Mouse (Mus musculus): ENCODE data around the gene Pttg1ip. TPM values are rescaled to one million over a fixed set of nuclear protein-coding genes. Genes with fewer than 3 reads are reported as not detected.
A peak's percentile ranks its signal among the peaks of the same experiment; 100 is the strongest.

Pttg1ip gene
- polyA plus RNA-seq, 2 experiments, result 117 to 138 TPM

DNA sequence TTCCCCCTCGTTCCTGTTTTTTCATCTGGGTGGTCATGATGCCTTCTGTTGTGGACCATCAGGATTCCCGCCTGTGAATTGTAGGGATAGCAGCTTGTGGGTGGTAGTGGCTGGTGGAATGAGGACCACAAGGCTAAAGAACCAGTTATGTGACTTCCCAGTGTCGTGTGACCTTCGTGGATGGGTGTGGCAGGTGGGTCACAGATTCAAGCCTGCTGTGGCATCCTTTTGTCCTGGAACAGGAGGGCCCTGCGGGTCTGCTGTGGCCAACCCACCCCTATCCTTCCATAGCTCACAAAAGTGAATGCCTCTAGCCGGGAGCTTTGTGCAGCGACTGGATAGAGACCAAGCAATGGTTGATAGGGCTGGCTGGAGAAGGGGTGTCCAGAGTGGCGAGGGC, 66.4 kb downstream of the Pttg1ip start:
- 86% methylated on average over 8 of the region's 8 CpGs for WGBS
- H3K9ac ChIP-seq (ENCODE audit: low read depth, low read length, severe bottlenecking), result no peak overlapping the region
- H3K4me2 ChIP-seq (replicated peaks; ENCODE audit: low read depth, low read length, severe bottlenecking), result no peak overlapping the region
- H3K4me1 ChIP-seq (ENCODE audit: control insufficient read depth, insufficient read depth, low read length), result no peaks in the 10 kb centered on the region
- no peak overlapping the region for H3K27ac ChIP-seq (replicated peaks; ENCODE audit: low read depth, low read length)
- no peak for TF ChIP-seq POLR2A (IDR thresholded peaks at IDR 0.05; ENCODE audit: borderline replicate concordance, extremely low read depth, insufficient read depth, insufficient read length)
- no peaks in the 10 kb centered on the region for H3K9me3 ChIP-seq (ENCODE audit: control insufficient read depth, low read length)
- no peaks in the 10 kb centered on the region for H3K27me3 ChIP-seq (ENCODE audit: control insufficient read depth, insufficient read depth, low read length)
- DNase-seq (ENCODE audit: low spot score) (no peak), ATAC-seq (ENCODE audit: low FRiP score, low read depth) (no peak)
- no peak overlapping the region for H3K4me3 ChIP-seq (replicated peaks; ENCODE audit: low read length)
- peaks cover 37% of the 10 kb centered on the region for H3K36me3 ChIP-seq (ENCODE audit: control insufficient read depth, insufficient read depth, low read length)

MicroRNA genes within 50 kb of the gene (microRNA counts, 519-probe panel; counts per million panel counts)
- not detected for microRNA mmu-miR-1930

Small RNAs within 50 kb of the gene (microRNA-seq; reads per million reads assigned to microRNA genes)
- 10.1 reads per million, percentile 21 among the genes with 10 or more reads in this experiment for gene Mir1930

Other genes with a start within 250 kb of the Pttg1ip start
- 7.4 and 8.2 TPM in 2 replicates for gene Adarb1, start 163.4 kb upstream of the Pttg1ip start, polyA plus RNA-seq (2012; rRNA removed)
- 3.5 and 3.6 TPM in 2 replicates for gene Adarb1, start 163.4 kb upstream of the Pttg1ip start, polyA plus RNA-seq (2014; fragmentation: Nextera tagmentation; extraction: Ambion mirVana)
- gene Fam207a, start 65.9 kb upstream of the Pttg1ip start, polyA plus RNA-seq (2012; rRNA removed), result 35.5 and 38.6 TPM in 2 replicates
- gene Fam207a, start 65.9 kb upstream of the Pttg1ip start, polyA plus RNA-seq (2014; fragmentation: Nextera tagmentation; extraction: Ambion mirVana), result 40.6 and 41.7 TPM in 2 replicates
- 2.7 and 2.9 TPM in 2 replicates for gene Itgb2, start 51.5 kb upstream of the Pttg1ip start, polyA plus RNA-seq (2012; rRNA removed)
- gene Itgb2, start 51.5 kb upstream of the Pttg1ip start, polyA plus RNA-seq (2014; fragmentation: Nextera tagmentation; extraction: Ambion mirVana), result 2.5 and 3.7 TPM in 2 replicates
- gene Sumo3, start 24.4 kb downstream of the Pttg1ip start, polyA plus RNA-seq (2012; rRNA removed), result 466 and 472 TPM in 2 replicates
- 328 and 351 TPM in 2 replicates for gene Sumo3, start 24.4 kb downstream of the Pttg1ip start, polyA plus RNA-seq (2014; fragmentation: Nextera tagmentation; extraction: Ambion mirVana)
- 1.8 and 8.4 TPM in 2 replicates for gene Gm49325, start 24.5 kb downstream of the Pttg1ip start, polyA plus RNA-seq (2012; rRNA removed)
- 1.9 and 5.8 TPM in 2 replicates for gene Gm49325, start 24.5 kb downstream of the Pttg1ip start, polyA plus RNA-seq (2014; fragmentation: Nextera tagmentation; extraction: Ambion mirVana)
- 55.1 and 59.8 TPM in 2 replicates for gene Ube2g2, start 40.6 kb downstream of the Pttg1ip start, polyA plus RNA-seq (2012; rRNA removed)
- 57.4 and 58.6 TPM in 2 replicates for gene Ube2g2, start 40.6 kb downstream of the Pttg1ip start, polyA plus RNA-seq (2014; fragmentation: Nextera tagmentation; extraction: Ambion mirVana)
- gene Tspear, start 104.8 kb downstream of the Pttg1ip start, polyA plus RNA-seq (2012; rRNA removed), result 2.0 TPM in 2 replicates
- 1.1 and 1.5 TPM in 2 replicates for gene Tspear, start 104.8 kb downstream of the Pttg1ip start, polyA plus RNA-seq (2014; fragmentation: Nextera tagmentation; extraction: Ambion mirVana)
- gene Gm19402, start 109.0 kb downstream of the Pttg1ip start, polyA plus RNA-seq (2012; rRNA removed), result not detected in 2 replicates
- gene Gm19402, start 109.0 kb downstream of the Pttg1ip start, polyA plus RNA-seq (2014; fragmentation: Nextera tagmentation; extraction: Ambion mirVana), result not detected in 2 replicates
- gene Gm9508, start 115.5 kb downstream of the Pttg1ip start, polyA plus RNA-seq (2012; rRNA removed), result not detected in 2 replicates
- not detected in 2 replicates for gene Gm9508, start 115.5 kb downstream of the Pttg1ip start, polyA plus RNA-seq (2014; fragmentation: Nextera tagmentation; extraction: Ambion mirVana)
- not detected in 2 replicates for gene Gm10272, start 124.9 kb downstream of the Pttg1ip start, polyA plus RNA-seq (2012; rRNA removed)
- gene Gm10272, start 124.9 kb downstream of the Pttg1ip start, polyA plus RNA-seq (2014; fragmentation: Nextera tagmentation; extraction: Ambion mirVana), result not detected in 2 replicates
- gene Gm10024, start 129.7 kb downstream of the Pttg1ip start, polyA plus RNA-seq (2012; rRNA removed), result not detected in 2 replicates
- 0.94 TPM in 1 of 2 replicates, not detected in the other for gene Gm10024, start 129.7 kb downstream of the Pttg1ip start, polyA plus RNA-seq (2014; fragmentation: Nextera tagmentation; extraction: Ambion mirVana)
- not detected in 2 replicates for gene Gm10142, start 134.1 kb downstream of the Pttg1ip start, polyA plus RNA-seq (2012; rRNA removed)
- not detected in 2 replicates for gene Gm10142, start 134.1 kb downstream of the Pttg1ip start, polyA plus RNA-seq (2014; fragmentation: Nextera tagmentation; extraction: Ambion mirVana)
- 0.10 and 0.20 TPM in 2 replicates for gene Krtap12-1, start 138.9 kb downstream of the Pttg1ip start, polyA plus RNA-seq (2012; rRNA removed)
- not detected in 2 replicates for gene Krtap12-1, start 138.9 kb downstream of the Pttg1ip start, polyA plus RNA-seq (2014; fragmentation: Nextera tagmentation; extraction: Ambion mirVana)
- gene Gm10100, start 144.8 kb downstream of the Pttg1ip start, polyA plus RNA-seq (2012; rRNA removed), result not detected in 2 replicates
- not detected in 2 replicates for gene Gm10100, start 144.8 kb downstream of the Pttg1ip start, polyA plus RNA-seq (2014; fragmentation: Nextera tagmentation; extraction: Ambion mirVana)
- not detected in 2 replicates for gene Gm18596, start 160.9 kb downstream of the Pttg1ip start, polyA plus RNA-seq (2012; rRNA removed)
- gene Gm18596, start 160.9 kb downstream of the Pttg1ip start, polyA plus RNA-seq (2014; fragmentation: Nextera tagmentation; extraction: Ambion mirVana), result not detected in 2 replicates
- not detected in 2 replicates for gene Gm9736, start 169.6 kb downstream of the Pttg1ip start, polyA plus RNA-seq (2012; rRNA removed)
- not detected in 2 replicates for gene Gm9736, start 169.6 kb downstream of the Pttg1ip start, polyA plus RNA-seq (2014; fragmentation: Nextera tagmentation; extraction: Ambion mirVana)
- gene Gm3233, start 178.0 kb downstream of the Pttg1ip start, polyA plus RNA-seq (2012; rRNA removed), result not detected in 2 replicates
- not detected in 2 replicates for gene Gm3233, start 178.0 kb downstream of the Pttg1ip start, polyA plus RNA-seq (2014; fragmentation: Nextera tagmentation; extraction: Ambion mirVana)
- gene Gm3238, start 189.6 kb downstream of the Pttg1ip start, polyA plus RNA-seq (2012; rRNA removed), result not detected in 2 replicates
- not detected in 2 replicates for gene Gm3238, start 189.6 kb downstream of the Pttg1ip start, polyA plus RNA-seq (2014; fragmentation: Nextera tagmentation; extraction: Ambion mirVana)
- not detected in 2 replicates for gene Gm7138, start 195.2 kb downstream of the Pttg1ip start, polyA plus RNA-seq (2012; rRNA removed)
- not detected in 2 replicates for gene Gm7138, start 195.2 kb downstream of the Pttg1ip start, polyA plus RNA-seq (2014; fragmentation: Nextera tagmentation; extraction: Ambion mirVana)
- gene Gm3250, start 200.8 kb downstream of the Pttg1ip start, polyA plus RNA-seq (2012; rRNA removed), result not detected in 2 replicates
- not detected in 2 replicates for gene Gm3250, start 200.8 kb downstream of the Pttg1ip start, polyA plus RNA-seq (2014; fragmentation: Nextera tagmentation; extraction: Ambion mirVana)
- gene Gm7137, start 206.5 kb downstream of the Pttg1ip start, polyA plus RNA-seq (2012; rRNA removed), result not detected in 2 replicates
- not detected in 2 replicates for gene Gm7137, start 206.5 kb downstream of the Pttg1ip start, polyA plus RNA-seq (2014; fragmentation: Nextera tagmentation; extraction: Ambion mirVana)
- not detected in 2 replicates for gene Gm9639, start 213.4 kb downstream of the Pttg1ip start, polyA plus RNA-seq (2012; rRNA removed)
- gene Gm9639, start 213.4 kb downstream of the Pttg1ip start, polyA plus RNA-seq (2014; fragmentation: Nextera tagmentation; extraction: Ambion mirVana), result not detected in 2 replicates
- not detected in 2 replicates for gene Gm19668, start 217.4 kb downstream of the Pttg1ip start, polyA plus RNA-seq (2012; rRNA removed)
- not detected in 2 replicates for gene Gm19668, start 217.4 kb downstream of the Pttg1ip start, polyA plus RNA-seq (2014; fragmentation: Nextera tagmentation; extraction: Ambion mirVana)
- gene Gm9507, start 230.1 kb downstream of the Pttg1ip start, polyA plus RNA-seq (2012; rRNA removed), result not detected in 2 replicates
- not detected in 2 replicates for gene Gm9507, start 230.1 kb downstream of the Pttg1ip start, polyA plus RNA-seq (2014; fragmentation: Nextera tagmentation; extraction: Ambion mirVana)
- 0.13 and 0.25 TPM in 2 replicates for gene Gm2696, start 233.0 kb downstream of the Pttg1ip start, polyA plus RNA-seq (2012; rRNA removed)
- gene Gm2696, start 233.0 kb downstream of the Pttg1ip start, polyA plus RNA-seq (2014; fragmentation: Nextera tagmentation; extraction: Ambion mirVana), result not detected in 2 replicates
- not detected in 2 replicates for gene Krtap10-4, start 245.4 kb downstream of the Pttg1ip start, polyA plus RNA-seq (2012; rRNA removed)
- gene Krtap10-4, start 245.4 kb downstream of the Pttg1ip start, polyA plus RNA-seq (2014; fragmentation: Nextera tagmentation; extraction: Ambion mirVana), result not detected in 2 replicates

All from limb, embryonic 14.5 days (tissue).